Mouse (Mus musculus) testis, postnatal 14 days (tissue): ENCODE measurements around the gene Sit1.

ENCODE experiments used
- DNase-seq: peaks from one replicate; pipeline ENCODE4 v3.0.0; 2021; ENCODE audit warnings: low spot score

Sit1 gene

DNA sequence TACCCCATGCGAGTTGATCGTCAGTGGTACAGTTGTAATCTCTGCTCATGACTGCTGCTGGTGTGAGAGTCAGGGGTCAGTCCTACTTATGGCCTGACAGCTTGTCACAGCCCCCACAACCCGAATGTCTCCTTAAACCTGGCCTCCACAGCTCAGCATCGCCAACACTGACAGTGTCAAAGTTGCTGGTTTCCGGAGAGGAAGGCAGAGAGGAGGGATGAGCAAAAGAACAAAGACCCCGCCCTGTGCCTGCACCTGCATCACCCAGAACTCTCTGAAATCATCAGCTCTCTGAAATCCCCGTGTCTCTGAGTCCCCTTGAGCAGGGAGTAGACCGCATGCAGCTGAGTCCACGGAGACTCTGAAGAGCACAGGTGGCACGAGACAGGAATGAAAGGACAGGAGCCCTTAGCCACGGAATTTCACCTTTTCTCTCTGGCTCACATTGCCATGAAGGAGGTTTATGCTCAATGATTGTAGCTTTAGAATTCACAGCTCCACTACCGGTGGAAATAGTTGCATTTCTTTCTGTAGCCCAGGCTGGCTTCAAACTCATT lies at the start of gene Sit1:
Gene Sit1 (minus strand): TSS at position 200 of the 557 bp plus-strand sequence.
- DNase-seq = no peak

DNA sequence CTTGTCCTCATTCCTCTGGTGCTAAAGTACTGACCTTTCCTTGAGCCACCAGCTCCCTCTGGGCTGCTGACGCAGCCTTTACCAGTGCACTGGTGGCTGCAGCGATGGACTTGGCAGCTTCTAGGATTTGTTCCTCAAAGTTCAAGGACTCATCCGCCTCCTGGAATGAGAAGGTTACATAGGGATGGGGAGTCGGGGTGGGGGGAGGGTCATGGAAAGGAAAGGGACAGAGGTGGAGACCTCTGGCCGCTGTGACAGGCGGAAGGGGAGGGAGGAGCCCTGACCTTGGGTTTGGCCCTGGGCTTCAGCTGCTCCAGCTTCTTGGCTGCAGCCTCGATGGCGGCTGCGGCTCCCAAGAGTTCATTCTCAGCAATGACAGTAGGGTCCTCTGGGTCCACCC lies 49.7 kb upstream of the Sit1 start:
- peak; percentile 62 for DNase-seq

DNA sequence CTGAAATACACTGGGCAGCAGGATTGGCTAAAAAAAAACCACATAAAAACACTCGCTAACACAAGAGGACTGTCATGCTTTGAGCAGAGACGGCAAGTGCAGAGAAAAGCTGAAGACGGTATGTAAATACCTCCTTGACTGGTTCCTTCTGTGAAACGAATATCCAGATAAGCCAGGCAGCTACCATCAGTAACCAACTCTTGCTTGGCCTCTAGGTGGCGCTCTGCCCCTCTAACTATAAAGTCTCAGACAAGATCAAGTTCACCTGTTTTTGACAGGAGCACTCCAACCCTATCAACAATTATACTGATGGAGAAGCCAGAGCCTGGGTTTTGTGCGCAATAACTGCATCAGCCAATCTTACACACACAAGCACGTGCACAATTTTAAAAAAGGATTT lies 47.0 kb upstream of the Sit1 start:
- DNase-seq = peak; percentile 65

DNA sequence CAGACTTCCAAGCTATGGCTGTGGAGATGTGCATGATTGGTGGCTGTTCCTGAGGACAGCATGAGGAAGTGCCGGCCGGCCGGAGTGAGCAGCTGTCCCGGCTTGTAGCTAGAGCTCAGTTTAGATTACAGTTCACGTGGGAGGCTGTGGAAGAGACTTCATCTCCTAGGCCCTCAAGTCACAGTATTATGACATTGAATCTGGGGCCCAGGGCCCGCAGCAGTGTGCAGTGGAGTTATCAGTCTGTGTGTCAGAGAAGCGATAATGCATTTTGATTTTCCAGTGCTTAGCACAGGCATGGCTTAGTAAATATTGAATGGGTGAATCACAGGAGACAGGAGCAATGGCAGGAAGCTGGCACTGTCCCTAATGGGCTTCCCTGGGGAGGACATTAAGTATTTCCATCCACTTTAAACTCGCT lies 46.6 kb upstream of the Sit1 start:
- no peak for DNase-seq

DNA sequence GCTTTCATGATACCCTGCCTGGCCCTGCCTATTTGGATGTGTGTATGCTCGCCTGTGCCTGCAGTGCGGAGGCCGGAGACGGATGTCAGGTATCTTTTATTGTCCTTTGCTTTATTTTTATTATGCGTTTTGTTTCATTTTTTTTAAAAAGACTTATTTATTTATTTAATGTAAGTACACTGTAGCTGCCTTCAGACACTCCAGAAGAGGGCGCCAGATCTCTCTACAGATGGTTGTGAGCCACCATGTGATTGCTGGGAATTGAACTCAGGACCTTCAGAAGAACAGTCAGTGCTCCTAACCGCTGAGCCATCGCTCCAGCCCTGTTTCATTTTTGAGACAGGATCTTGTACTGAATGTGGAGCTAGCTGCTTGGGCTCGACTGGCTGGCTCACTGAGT lies 45.0 kb upstream of the Sit1 start:
- no peak for DNase-seq

DNA sequence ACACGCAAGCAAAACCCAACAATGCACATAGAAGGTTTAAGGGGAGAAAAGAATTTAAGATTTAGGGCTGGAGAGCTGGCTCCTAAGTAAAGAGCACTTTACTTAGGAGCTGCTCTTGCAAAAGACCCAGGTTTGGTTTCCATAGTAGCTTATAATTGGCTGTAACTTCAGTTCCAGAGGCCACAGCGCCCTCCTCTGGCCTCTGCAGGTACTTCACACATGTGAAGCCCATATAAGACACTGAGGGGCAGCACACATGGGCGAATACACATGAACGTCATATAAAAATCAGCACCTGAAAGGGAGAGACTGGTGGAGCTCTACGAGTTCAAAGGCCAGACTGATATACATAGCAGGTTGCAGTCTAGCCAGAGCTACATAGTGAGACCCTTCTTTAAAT lies 44.3 kb upstream of the Sit1 start:
- DNase-seq = peak; percentile 46

DNA sequence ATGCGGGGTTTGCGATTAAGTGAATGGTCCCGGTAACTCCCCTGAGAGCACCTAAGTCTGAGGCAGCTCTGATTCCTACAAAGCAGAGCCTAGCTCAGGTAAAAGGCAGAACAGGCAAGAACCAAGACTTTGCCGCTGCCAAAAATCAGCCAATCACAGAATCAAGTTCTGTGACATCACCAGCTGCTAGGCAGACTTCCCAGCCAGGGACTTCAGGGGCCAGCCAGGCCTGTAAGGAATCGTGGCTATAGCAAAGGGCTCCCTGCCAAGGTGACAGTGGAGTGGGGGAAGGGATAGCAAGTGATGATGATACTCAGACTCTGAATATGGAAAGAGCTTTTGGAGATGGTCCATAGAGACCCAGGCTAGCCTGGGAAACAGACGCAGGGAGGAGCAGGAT lies 36.4 kb upstream of the Sit1 start:
- DNase-seq = peak; percentile 82

- DNase-seq = no peak
These were observed 36.0 kb upstream of the Sit1 start for GRCm38 (mm10) chr4:43519551-43519950.

DNA sequence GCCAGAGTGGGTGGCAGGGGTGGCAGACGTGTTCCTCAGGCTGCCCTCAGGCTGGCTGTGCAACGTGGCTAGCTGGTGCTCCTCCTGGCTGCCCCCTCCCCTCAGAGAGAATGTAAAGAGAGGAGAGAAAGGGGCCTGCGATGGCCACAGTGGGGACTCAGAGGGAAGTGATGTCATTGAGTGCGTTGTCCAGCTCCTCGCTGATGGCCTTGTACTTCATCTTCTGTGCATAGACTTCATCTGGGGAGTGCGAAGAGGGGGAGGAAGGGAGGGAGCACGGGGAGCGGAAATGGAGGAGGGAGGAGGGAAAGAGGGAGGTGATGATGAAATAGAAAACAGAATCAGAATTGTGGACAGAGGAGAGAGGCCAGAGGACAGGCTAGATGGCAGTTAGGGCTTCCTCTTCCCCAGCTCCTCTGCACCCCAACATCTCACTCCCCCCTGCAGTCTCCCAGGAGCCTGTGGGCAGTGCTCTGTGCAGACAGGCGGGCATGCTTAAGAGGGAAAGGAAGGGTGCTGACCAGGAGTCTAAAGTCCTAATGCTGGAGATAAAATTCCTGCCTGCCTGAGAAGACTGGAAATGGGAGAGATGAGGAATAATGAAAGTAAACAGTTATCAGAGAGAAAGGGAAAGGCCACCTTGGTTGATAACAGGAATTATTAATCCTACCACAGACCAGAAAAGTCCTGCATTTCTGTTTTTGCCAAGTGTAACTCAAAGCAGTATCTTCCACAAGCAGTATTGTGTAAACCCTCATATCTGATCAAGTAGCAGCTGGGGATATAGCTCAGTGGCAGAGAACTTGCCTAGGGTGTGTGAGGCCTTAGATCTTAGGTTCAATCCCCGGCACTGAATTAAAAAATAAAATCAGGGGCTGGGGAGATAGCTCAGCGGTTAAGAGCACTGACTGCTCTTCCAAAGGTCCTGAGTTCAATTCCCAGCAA lies 32.5 kb upstream of the Sit1 start:
- DNase-seq = no peak

DNA sequence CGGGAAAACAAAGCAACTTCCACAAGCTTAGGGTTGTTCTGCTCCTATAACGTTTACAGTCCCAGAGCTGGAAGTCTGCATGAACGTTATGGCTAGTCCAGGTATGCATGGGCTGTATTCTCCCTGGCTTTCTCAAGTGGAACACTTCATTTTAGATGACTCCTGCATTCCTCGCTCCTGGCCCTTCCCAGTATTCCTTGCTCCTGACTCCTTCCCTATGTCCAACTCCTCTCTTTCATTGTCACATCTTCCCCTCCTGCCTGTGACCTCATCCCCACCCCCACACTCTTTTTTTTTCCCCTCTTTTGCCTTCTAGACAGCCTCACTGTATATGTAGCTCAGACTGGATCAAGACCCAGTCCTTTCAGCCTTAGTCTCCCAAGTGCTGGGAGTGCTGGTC lies 30.3 kb upstream of the Sit1 start:
- no peak for DNase-seq

- DNase-seq = no peak
These were observed 29.8 kb upstream of the Sit1 start for GRCm38 (mm10) chr4:43513300-43513699.

DNA sequence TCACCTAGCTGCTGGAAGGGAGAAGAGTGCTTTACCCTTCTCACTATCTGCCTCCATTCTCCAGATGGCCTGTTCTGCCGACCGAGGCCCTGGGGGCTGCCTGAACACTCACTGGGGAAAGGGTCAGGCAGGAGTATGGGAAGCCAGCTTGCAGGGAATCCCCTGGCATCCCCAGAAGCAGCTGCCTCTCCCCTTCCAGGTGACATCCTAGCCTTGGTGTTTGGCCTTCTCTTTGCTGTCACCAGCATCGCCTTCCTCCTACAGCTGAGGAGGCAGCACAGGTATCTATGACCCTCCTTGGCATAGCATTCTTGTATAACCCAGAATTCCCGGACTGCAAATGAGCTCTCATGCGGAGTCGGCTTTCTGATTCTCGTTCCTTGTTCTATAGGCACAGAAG lies 29.1 kb upstream of the Sit1 start:
- no peak for DNase-seq

- no peak for DNase-seq
These were observed 28.3 kb upstream of the Sit1 start for GRCm38 (mm10) chr4:43511675-43512454.

- DNase-seq = no peak
These were observed 25.6 kb upstream of the Sit1 start for GRCm38 (mm10) chr4:43509109-43509508.

DNA sequence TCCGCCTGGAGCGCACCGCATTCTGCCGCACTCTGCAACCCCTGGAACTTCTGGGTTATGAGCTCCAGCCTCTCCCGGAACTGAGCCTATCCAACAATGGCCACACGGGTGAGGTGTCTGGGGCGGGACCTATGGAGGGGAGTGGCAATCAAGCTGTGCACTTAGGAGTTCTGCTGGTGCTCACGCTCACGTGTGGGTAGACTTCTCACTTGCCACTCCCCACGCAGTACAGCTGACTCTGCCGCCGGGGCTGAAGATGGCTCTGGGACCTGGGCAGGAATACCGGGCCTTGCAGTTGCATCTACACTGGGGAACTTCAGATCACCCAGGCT lies 25.1 kb upstream of the Sit1 start:
- DNase-seq = no peak

- no peak for DNase-seq
These were observed 24.6 kb upstream of the Sit1 start for GRCm38 (mm10) chr4:43507938-43508665.

DNA sequence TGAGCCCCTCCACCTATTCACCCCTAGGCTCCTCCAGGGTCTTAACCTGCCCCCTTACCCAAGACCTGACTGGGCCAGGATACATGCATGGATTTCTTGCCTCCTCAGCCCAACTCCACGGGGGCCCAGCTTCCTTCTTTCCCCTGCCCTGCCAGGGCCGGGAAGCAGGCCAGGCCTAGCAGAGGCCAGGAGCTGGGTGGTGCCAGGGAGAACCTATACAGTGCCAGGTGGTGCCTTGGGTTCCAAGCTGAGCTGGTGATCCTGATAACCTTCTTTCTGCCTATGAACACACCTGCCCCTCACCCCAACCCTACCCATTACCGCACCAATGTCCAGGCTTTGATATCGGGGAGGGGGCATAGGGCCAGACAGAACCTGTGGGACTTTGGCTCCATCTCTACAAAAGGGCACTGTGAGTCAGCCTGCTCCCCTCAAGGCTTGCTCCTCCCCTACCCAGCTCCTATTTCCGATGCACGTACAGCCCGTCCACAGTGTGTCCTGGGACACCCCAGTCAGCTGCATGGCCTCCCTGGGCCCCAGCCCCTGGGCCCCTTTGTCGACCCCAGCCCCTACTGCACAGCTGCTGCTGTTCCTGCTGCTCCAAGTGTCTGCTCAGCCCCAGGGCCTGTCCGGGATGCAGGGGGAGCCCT lies 23.1 kb upstream of the Sit1 start, which contains the start of gene Car9:
Gene Car9 (plus strand): TSS at position 431 of the 650 bp plus-strand sequence.
- DNase-seq = no peak

GRCm38 (mm10) chr4:43506074-43506473 lies 22.5 kb upstream of the Sit1 start:
- no peak for DNase-seq

DNA sequence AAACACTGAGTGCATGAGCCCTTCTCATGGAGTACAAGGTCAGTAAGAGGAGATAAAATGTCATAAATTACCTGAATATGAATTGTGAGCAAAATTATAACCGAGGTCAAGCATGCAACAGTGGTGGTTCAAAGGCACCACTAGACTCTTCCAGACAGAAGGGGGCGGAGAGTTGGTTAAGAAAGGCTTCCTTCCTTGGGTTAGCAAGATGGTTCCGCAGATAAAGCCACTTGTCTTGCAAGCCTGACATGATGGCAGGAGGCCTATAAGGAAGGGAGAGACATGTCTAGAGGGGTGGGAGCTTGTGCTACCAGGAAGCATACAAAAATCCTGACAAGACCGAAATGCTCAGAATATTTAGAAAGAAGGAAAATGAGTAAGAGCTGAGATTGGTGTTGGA lies 20.7 kb upstream of the Sit1 start:
- no peak for DNase-seq

DNA sequence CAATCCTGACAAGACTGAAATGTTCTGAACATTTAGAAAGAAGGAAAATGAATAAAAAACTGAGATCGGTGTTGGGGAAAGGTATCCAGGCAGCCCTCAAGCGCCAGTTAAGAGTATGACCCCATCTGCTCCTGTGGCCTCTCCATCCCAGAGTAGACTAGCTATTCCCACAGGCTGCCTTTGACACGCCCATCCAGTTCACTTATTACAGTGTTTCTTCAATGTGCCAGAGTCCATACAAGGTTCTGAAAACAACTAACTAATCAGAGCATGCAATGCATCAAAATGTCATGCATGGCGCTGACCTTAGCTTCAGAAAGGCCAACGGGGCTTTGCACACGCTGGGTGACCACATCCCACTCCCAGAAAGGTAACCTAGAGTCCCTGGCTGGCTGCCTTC lies 20.0 kb upstream of the Sit1 start:
- DNase-seq = no peak

DNA sequence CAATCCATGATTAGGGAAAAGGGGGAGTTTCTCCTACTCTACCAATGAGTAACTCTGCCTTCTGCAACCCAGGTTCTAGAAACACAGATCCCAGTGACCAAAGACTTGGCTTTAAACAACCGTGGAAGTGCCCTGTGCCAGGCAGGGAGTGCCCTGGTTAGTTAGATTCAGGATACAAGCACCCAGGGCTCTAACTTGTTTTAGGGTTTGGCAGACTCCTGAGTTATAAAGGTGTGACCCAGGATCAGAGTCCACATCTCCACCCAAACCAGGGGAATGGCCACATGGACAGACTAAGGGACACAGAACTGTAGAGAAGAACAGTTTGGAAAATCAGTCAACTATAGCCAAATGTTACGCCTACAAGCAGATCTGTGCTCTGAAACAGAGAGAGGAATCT lies 19.5 kb upstream of the Sit1 start:
- DNase-seq = no peak
